Mouse (Mus musculus) fibroblast of lung, adult 2 months (primary cell): Measurements from ENCODE around the gene Ankrd66.
A peak's percentile ranks its signal among the peaks of the same experiment; 100 is the strongest.
"Not testable (repeated sequence)": the region's sequence is repeated elsewhere in the genome, so short reads cannot be mapped to it uniquely, and the experiment has no call there.

Experiments
- DNase-seq: peaks from one replicate; pipeline ENCODE4 v3.0.0-alpha.2; 2011; ENCODE audit warnings: low read depth

Ankrd66 gene

GRCm38 (mm10) chr17:43536841-43537240 is 6.6 kb downstream of the Ankrd66 start:
- not testable (repeated sequence) for DNase-seq

- DNase-seq, result no peak
Measured at GRCm38 (mm10) chr17:43534362-43535222, 8.8 kb downstream of the Ankrd66 start.

GRCm38 (mm10) chr17:43531192-43531591 is 12.2 kb downstream of the Ankrd66 start:
- no peak for DNase-seq

- no peak for DNase-seq
Measured at GRCm38 (mm10) chr17:43530507-43530906, 12.9 kb downstream of the Ankrd66 start.

GRCm38 (mm10) chr17:43520166-43520565 is 23.3 kb downstream of the Ankrd66 start:
- DNase-seq, result no peak

- DNase-seq, result peak; percentile 19
Measured at GRCm38 (mm10) chr17:43518644-43519409, 24.6 kb downstream of the Ankrd66 start.

GRCm38 (mm10) chr17:43510782-43511181 is 32.7 kb downstream of the Ankrd66 start:
- no peak for DNase-seq

- DNase-seq, result no peak
Measured at GRCm38 (mm10) chr17:43504594-43504934, 38.9 kb downstream of the Ankrd66 start.

GRCm38 (mm10) chr17:43503861-43504593 is 39.4 kb downstream of the Ankrd66 start:
- DNase-seq, result no peak

GRCm38 (mm10) chr17:43502592-43502991 is 40.8 kb downstream of the Ankrd66 start, which contains the start of gene Mep1a:
TSS of gene Mep1a (minus strand) at chr17:43502812.
- no peak for DNase-seq

GRCm38 (mm10) chr17:43501631-43502030 is 41.8 kb downstream of the Ankrd66 start:
- no peak for DNase-seq

- DNase-seq, result no peak
Measured at GRCm38 (mm10) chr17:43501223-43501622, 42.2 kb downstream of the Ankrd66 start.

- DNase-seq, result no peak
Measured at GRCm38 (mm10) chr17:43500513-43500912, 42.9 kb downstream of the Ankrd66 start.

GRCm38 (mm10) chr17:43497521-43497920 is 45.9 kb downstream of the Ankrd66 start:
- DNase-seq, result no peak

- DNase-seq, result no peak
Measured at GRCm38 (mm10) chr17:43495502-43495901, 47.9 kb downstream of the Ankrd66 start.

GRCm38 (mm10) chr17:43490371-43490770 is 53.1 kb downstream of the Ankrd66 start:
- not testable (repeated sequence) for DNase-seq

GRCm38 (mm10) chr17:43488439-43489151 is 54.8 kb downstream of the Ankrd66 start:
- no peak for DNase-seq

- no peak for DNase-seq
Measured at GRCm38 (mm10) chr17:43485982-43486381, 57.5 kb downstream of the Ankrd66 start.
